Comparison of ENCODE assay signal across 13 mouse cellular contexts in genomic region chr7:27419101-27419500, GRCm38 (mm10). TPM values are rescaled to one million over a fixed set of nuclear protein-coding genes. Genes with fewer than 3 reads are reported as not detected.
DNase-seq lines count a peak whose midpoint lies in the region; ATAC-seq and TF ChIP-seq lines count a peak whose summit lies in the region.
"Had no signal": no experiment of that assay in that cellular context is flagged by ENCODE, and none has a peak within 500 bp of the region (broad histone marks: within the 10 kb centered on the region; RNA-seq: fewer than 3 reads in every experiment).

No protein-coding gene starts in this region.

- no peaks in the 10 kb centered on the region for H3K9me3 ChIP-seq in intestine, postnatal 0 days (ENCODE audit: control insufficient read depth)
- no peaks in the 10 kb centered on the region; the same call in 1 of the 2 replicates for H3K9me3 ChIP-seq in intestine, embryonic 16.5 days (ENCODE audit: control insufficient read depth, low read length)
- no peaks in the 10 kb centered on the region for H3K9me3 ChIP-seq in ES-Bruce4 (replicated peaks; ENCODE audit: control insufficient read depth, insufficient read depth, low read length, poor library complexity, severe bottlenecking)
- H3K9me3 ChIP-seq: heart, embryonic 15.5 days; hindbrain, embryonic 15.5 days; limb, embryonic 15.5 days had no signal

- no peaks in the 10 kb centered on the region for H3K36me3 ChIP-seq in intestine, postnatal 0 days (ENCODE audit: control insufficient read depth, insufficient read depth)
- no peaks in the 10 kb centered on the region for H3K36me3 ChIP-seq in intestine, embryonic 16.5 days (ENCODE audit: control insufficient read depth, insufficient read depth, low read length)
- no peaks in the 10 kb centered on the region for H3K36me3 ChIP-seq in ES-Bruce4 (ENCODE audit: control insufficient read depth, insufficient read depth, low read length, poor library complexity, severe bottlenecking)
- H3K36me3 ChIP-seq: heart, embryonic 15.5 days; limb, embryonic 15.5 days had no signal

- H3K4me1 ChIP-seq in intestine, postnatal 0 days (replicated peaks; ENCODE audit: control insufficient read depth, insufficient read depth, low read length), result no peaks in the 10 kb centered on the region
- no peaks in the 10 kb centered on the region for H3K4me1 ChIP-seq in intestine, embryonic 16.5 days (ENCODE audit: control insufficient read depth, insufficient read depth, low read length)
- no peaks in the 10 kb centered on the region for H3K4me1 ChIP-seq in ES-Bruce4 (ENCODE audit: control insufficient read depth, insufficient read depth, low read length)
- H3K4me1 ChIP-seq: heart, embryonic 15.5 days; hindbrain, embryonic 15.5 days; limb, embryonic 15.5 days; megakaryocyte, embryonic 14.5 days had no signal

- WGBS in intestine, postnatal 0 days, result 79% methylated on average over 3 of the region's 3 CpGs
- WGBS in intestine, embryonic 16.5 days, result 81% methylated on average over 3 of the region's 3 CpGs

- ATAC-seq in intestine, postnatal 0 days, result no peak
- ATAC-seq in intestine, embryonic 16.5 days, result no peak
- peak; percentile 58 for ATAC-seq in granulocyte monocyte progenitor cell, adult 5-6 weeks (replicated peaks; ENCODE audit: poor library complexity, severe bottlenecking)

- no peak for TF ChIP-seq POLR2A in ES-Bruce4 (IDR thresholded peaks at IDR 0.05; ENCODE audit: insufficient read depth, low read length)

- H3K4me2 ChIP-seq in intestine, postnatal 0 days (replicated peaks; ENCODE audit: low read depth), result no peak overlapping the region
- H3K4me2 ChIP-seq in intestine, embryonic 16.5 days (ENCODE audit: low read depth, low read length), result no peak overlapping the region
- H3K4me2 ChIP-seq: heart, embryonic 15.5 days; hindbrain, embryonic 15.5 days; limb, embryonic 15.5 days had no signal

- H3K4me3 ChIP-seq in intestine, postnatal 0 days (ENCODE audit: low read depth, low read length), result no peak overlapping the region
- H3K4me3 ChIP-seq in intestine, embryonic 16.5 days (ENCODE audit: low read length), result no peak overlapping the region
- H3K4me3 ChIP-seq in ES-Bruce4 (ENCODE audit: low read depth, low read length), result no peak overlapping the region
- H3K4me3 ChIP-seq: heart, embryonic 15.5 days; hindbrain, embryonic 15.5 days; limb, embryonic 15.5 days; megakaryocyte, embryonic 14.5 days had no signal

- DNase-seq in 3T3-L1 (ENCODE audit: low read depth, low spot score), result peak; percentile 17
- DNase-seq in frontal cortex, postnatal 14 days (ENCODE audit: low spot score in 2 of 2), result no peak
- DNase-seq in right cerebral cortex, postnatal 36 days (ENCODE audit: low spot score in 2 of 2), result no peak
- no peak for DNase-seq in kidney, adult 8-10 months
- DNase-seq: kidney, postnatal 10 days had no signal

- H3K27me3 ChIP-seq in intestine, postnatal 0 days (replicated peaks; ENCODE audit: control insufficient read depth, insufficient read depth, low read length), result no peaks in the 10 kb centered on the region
- H3K27me3 ChIP-seq in intestine, embryonic 16.5 days (replicated peaks; ENCODE audit: control insufficient read depth, insufficient read depth, low read length), result no peaks in the 10 kb centered on the region
- no peaks in the 10 kb centered on the region for H3K27me3 ChIP-seq in ES-Bruce4 (ENCODE audit: control insufficient read depth, insufficient read depth, low read length, poor library complexity, severe bottlenecking)
- H3K27me3 ChIP-seq: hindbrain, embryonic 15.5 days had no signal

- TF ChIP-seq EP300 in ES-Bruce4 (IDR thresholded peaks at IDR 0.05; ENCODE audit: insufficient read depth, low read depth, low read length), result no peak

- no peak overlapping the region for H3K27ac ChIP-seq in intestine, postnatal 0 days (ENCODE audit: low read depth, low read length)
- no peak overlapping the region for H3K27ac ChIP-seq in intestine, embryonic 16.5 days (ENCODE audit: low read length)
- no peak overlapping the region for H3K27ac ChIP-seq in ES-Bruce4 (ENCODE audit: insufficient read depth, low read length)
- H3K27ac ChIP-seq: heart, embryonic 15.5 days; hindbrain, embryonic 15.5 days; limb, embryonic 15.5 days had no signal

- peak; percentile 42 for TF ChIP-seq CTCF in intestine, postnatal 0 days (IDR thresholded peaks at IDR 0.05; ENCODE audit: low read depth)
- TF ChIP-seq CTCF in ES-Bruce4 (IDR thresholded peaks at IDR 0.05; ENCODE audit: low read depth, low read length), result peak; percentile 81

- no peak overlapping the region for H3K9ac ChIP-seq in intestine, postnatal 0 days (ENCODE audit: low read depth, low read length)
- H3K9ac ChIP-seq in intestine, embryonic 16.5 days (ENCODE audit: low read depth, low read length), result no peak overlapping the region
- H3K9ac ChIP-seq in ES-Bruce4 (ENCODE audit: low read depth, poor library complexity, severe bottlenecking), result no peak overlapping the region
- H3K9ac ChIP-seq: heart, embryonic 15.5 days; hindbrain, embryonic 15.5 days; limb, embryonic 15.5 days had no signal

RNA-seq across cellular contexts. Expression of gene Sptbn4, which starts 28.4 kb away (rescaled TPM):
- 0.17 and 0.26 TPM in 2 replicates for polyA plus RNA-seq in intestine, postnatal 0 days (2015; fragmentation: Nextera tagmentation; extraction: Ambion mirVana)
- 0.36 and 0.44 TPM in 2 replicates for polyA plus RNA-seq in intestine, embryonic 16.5 days (2015; fragmentation: Nextera tagmentation; extraction: Ambion mirVana)
- 6.0 and 7.3 TPM in 2 replicates for polyA plus RNA-seq in ES-Bruce4 (2011; ENCODE audit: insufficient read depth, insufficient read length, low read depth, missing spikeins)
- 0.19 TPM in 1 of 2 replicates, not detected in the other for total RNA-seq in granulocyte monocyte progenitor cell, adult 5-6 weeks (2014; fragmentation: Nextera tagmentation)
- total RNA-seq in granulocyte monocyte progenitor cell, adult 5-6 weeks (2017), result 0.09 TPM in 1 of 2 replicates, not detected in the other

RNA-seq across cellular contexts. Expression of gene Blvrb, which starts 28.7 kb away (rescaled TPM):
- 60.4 and 67.3 TPM in 2 replicates for polyA plus RNA-seq in intestine, postnatal 0 days (2015; fragmentation: Nextera tagmentation; extraction: Ambion mirVana)
- polyA plus RNA-seq in intestine, embryonic 16.5 days (2015; fragmentation: Nextera tagmentation; extraction: Ambion mirVana), result 75.6 and 89.7 TPM in 2 replicates
- 44.1 and 44.3 TPM in 2 replicates for polyA plus RNA-seq in ES-Bruce4 (2011; ENCODE audit: insufficient read depth, insufficient read length, low read depth, missing spikeins)
- 10.4 and 12.2 TPM in 2 replicates for total RNA-seq in granulocyte monocyte progenitor cell, adult 5-6 weeks (2014; fragmentation: Nextera tagmentation)
- 6.2 and 8.6 TPM in 2 replicates for total RNA-seq in granulocyte monocyte progenitor cell, adult 5-6 weeks (2017)

RNA-seq across cellular contexts. Expression of gene Sertad3, which starts 54.5 kb away (rescaled TPM):
- polyA plus RNA-seq in intestine, postnatal 0 days (2015; fragmentation: Nextera tagmentation; extraction: Ambion mirVana), result 22.8 and 24.0 TPM in 2 replicates
- 27.4 and 28.6 TPM in 2 replicates for polyA plus RNA-seq in intestine, embryonic 16.5 days (2015; fragmentation: Nextera tagmentation; extraction: Ambion mirVana)
- polyA plus RNA-seq in ES-Bruce4 (2011; ENCODE audit: insufficient read depth, insufficient read length, low read depth, missing spikeins), result 10.9 and 11.8 TPM in 2 replicates
- 4.6 and 5.3 TPM in 2 replicates for total RNA-seq in granulocyte monocyte progenitor cell, adult 5-6 weeks (2014; fragmentation: Nextera tagmentation)
- 5.1 and 7.9 TPM in 2 replicates for total RNA-seq in granulocyte monocyte progenitor cell, adult 5-6 weeks (2017)
